Mouse (Mus musculus): ENCODE data around the gene Fsip1.

The Fsip1 gene

DNA sequence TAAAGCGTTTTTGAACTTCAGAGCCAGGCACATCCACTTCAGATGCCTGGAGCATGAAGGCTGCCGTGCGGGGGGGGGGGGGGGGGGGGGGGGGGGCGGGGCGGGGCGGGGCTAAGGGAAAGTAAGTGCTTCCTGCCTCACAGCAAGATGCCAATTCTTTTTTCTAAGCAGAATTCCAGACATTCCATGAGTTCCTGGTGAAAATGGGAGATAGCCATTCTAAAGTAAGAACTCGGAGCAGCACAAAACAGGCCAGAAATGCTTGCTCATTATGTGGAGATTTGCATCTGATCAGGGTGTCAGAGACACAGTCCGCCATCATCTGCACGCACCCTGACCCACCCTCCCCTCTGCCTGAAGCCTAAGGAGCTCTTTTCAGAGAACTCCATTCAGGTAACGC, 77.3 kb downstream of the Fsip1 start:
- in situ Hi-C loops (cut with MboI, MseI), result no loop called here

DNA sequence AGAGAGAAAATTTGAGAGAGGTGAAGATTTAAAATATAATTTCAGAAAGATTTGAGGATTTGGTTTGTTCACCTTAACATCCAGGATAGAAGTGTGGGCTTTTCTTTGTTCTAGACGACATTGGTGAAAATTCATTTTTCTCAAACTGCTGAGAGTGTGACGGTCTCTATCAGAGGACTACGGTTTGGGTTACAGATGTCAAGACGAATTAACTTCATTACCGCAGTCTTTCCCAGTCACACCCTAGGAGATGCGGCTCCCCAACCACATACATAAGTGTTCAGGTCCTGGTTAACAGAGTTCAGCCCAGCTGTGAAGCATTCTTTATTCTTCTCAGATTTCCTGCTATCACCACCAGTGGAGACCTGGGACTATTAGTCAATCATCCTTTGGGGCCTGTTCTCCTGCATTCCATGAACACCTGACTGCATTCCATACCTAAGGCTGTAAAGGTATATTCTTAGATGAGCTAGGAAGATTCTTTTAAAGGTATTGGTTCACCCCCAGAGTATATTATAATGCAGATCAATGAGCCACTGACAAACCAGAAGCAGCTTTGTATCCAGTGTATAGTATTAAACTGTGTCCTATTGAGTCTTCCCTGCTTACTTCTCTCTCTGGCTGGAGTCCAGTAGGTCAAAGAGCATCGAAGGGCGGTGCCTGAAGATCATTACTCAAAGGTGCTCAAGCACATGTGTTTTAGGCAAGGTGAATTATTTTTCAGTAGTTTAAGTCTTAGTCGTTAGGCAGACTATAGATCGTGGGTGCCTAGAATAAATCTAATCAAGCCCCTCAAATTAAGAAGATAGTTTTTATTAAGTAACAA, 82.0 kb downstream of the Fsip1 start:
- in situ Hi-C loops (cut with MboI, MseI), result no loop called here

DNA sequence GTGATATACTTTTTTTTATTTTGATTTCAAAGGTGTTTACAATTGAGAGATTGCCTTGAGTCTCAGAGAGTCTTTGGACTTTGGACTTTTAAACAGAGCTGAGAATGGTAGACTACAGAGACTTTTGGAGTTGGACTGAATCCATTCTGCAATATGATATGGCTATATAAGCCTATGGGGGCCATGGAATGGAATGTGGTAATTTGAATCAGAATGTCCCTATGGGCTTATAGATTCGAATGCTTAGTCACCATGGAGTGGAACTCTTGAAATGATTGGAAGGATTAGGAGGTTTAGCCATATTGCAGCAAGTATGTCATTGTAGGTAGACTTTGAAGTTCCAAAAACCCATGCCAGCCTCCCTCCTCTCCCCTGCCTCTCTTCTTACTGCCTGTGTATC, 88.5 kb downstream of the Fsip1 start:
- in situ Hi-C loops (cut with MboI, MseI), result no loop called here

DNA sequence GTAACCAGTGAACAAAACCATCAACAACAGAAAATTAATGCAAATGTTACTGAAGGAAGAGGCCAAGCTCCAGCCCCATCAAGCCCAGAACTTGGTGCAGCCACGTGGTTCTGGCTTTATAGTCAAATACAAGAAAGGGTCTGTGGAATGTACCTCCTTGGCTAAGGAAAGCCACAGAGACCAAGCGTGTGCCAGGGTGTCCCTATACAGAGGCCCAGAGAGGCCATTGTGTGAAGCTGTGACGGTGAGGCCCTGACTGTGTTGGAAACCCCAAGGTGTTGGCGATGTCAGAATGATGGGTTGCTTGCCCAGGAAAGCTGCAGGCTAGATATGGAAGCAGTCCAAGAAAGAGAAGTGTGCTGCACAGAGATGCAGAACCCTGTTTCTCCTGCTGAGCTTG, 89.0 kb downstream of the Fsip1 start:
- in situ Hi-C loops (cut with MboI, MseI), result no loop called here

DNA sequence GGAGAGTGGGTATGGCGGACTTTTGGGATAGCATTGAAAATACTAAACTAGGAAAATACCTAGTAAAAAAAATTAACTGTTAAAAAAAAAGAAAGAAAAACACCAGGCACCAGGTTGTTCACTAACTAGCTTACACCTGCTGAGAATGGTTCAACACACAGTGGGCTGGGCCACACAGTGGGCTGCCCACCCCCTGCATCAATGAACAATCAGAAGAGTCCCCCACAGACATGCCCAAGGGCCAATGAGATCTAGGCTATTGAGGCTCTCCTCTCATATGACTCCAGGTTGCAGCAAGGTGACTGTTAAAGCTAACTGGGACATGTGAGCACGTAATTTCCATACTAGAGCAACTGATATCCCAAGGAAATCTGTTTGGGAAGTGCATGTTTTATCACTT, 91.1 kb downstream of the Fsip1 start:
- in situ Hi-C loops (cut with MboI, MseI), result no loop called here

DNA sequence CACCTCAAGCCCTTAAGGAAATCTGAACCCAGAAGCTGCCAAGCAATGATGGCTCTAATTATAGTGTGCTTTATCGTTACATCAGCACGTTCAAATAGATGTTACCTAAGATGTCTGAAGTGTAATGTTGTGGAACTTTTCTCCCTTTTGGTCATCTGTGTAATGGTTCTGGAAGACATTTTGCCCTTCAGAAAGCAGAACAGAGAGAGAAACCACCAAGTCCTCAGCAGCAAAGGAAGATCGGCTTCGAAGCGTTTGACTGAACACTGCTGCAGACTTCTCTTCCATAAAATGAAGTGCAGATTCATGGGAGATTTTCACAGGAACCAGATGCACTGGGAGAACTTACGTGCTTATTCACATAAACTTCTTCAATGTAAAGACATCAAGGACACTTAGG, 92.6 kb downstream of the Fsip1 start:
- in situ Hi-C loops (cut with MboI, MseI), result no loop called here

DNA sequence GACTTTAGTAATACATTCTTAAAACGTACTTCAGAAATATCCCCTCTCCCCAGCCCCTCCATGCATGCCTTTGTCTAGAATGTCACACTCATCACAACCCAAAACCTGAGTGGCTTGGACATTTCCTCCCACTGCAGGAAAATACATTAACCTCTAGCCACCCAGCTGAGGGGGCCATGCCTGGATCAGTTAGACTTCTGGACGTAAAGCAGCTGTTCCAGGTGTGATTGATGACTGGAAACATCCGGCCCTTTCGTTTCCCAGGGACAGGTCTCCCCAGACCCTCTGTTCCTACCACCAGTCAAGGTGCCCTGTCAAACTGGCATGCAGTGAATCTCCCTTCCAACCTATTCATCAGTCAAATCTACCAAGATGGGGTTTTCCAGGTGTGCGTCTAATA, 94.3 kb downstream of the Fsip1 start:
- in situ Hi-C loops (cut with MboI, MseI), result no loop called here

DNA sequence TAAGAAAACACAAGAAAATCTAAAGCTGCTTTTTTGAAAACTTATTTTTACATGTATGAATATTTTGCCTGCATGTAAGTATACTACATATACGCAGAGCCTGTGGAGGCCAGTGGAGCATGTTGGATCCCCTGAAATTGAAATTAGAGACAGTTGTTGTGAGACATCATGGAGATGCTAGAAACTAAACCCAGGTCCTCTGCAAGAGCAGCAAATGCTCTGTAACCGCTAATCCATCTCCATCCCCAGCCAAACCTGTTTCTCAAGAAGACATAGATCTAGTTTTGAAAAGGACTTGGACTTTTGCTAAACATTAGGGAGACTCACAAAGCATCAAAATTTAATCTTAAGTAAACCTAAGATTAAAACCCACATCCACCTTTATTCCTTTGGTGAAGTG, 95.8 kb downstream of the Fsip1 start:
- in situ Hi-C loops (cut with MboI, MseI), result no loop called here

DNA sequence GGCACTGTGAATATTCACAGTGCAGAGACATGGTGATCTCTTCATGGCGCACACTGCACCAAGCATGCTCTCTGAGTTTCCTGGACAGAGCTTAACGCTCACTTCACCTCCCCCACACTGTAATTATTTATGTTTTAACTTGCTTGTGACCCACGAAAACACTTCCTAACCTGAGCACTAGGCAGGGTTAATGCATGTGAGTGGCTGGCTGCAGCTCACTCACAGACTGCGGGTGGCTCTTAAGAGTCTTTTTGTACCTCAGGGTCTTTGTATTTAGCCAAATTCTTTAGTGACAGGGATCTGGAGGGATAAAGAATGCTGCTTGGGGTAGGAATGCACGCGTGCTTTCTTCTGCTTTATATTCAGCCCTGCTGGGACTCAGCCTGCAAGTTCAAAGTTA, 96.2 kb downstream of the Fsip1 start:
- in situ Hi-C loops (cut with MboI, MseI), result no loop called here

DNA sequence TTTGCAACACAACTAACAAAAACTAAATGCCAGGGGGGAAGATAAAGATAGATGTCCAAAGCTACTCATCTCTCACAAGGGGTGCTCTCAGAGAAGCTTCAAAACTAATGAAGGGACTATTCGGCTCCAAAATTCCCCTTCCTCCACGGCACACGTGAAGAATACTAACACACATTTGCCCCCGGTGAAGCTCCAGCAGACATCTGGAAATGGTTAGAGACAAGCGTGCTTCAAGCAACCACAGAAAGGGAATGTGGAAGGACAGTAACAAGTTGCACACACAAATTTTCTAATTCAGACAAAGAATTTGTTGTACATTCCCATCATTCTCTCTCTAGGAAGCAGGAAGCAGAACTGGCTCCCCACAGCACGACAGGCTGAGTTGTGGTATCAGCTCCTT, 97.6 kb downstream of the Fsip1 start:
- in situ Hi-C loops (cut with MboI, MseI), result no loop called here

DNA sequence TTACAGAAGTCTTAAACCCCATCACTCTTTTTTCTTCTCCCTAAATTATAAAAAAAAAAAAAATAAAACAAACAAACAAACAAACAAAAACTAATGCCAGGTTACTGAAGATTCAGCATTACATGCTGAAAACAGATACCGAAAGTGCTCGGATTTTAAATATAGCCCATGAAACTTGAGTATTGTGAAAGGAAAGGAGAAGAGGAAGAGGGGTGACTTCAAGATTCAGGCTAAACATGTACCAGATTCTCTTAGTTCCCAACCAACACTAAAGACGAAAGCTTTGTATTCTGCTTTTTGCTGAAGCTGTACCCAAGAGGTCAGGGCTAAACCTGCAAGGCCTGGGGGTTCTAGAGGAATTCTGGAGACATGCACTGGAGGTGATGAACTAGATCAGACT, 98.7 kb downstream of the Fsip1 start:
- in situ Hi-C loops (cut with MboI, MseI), result no loop called here

DNA sequence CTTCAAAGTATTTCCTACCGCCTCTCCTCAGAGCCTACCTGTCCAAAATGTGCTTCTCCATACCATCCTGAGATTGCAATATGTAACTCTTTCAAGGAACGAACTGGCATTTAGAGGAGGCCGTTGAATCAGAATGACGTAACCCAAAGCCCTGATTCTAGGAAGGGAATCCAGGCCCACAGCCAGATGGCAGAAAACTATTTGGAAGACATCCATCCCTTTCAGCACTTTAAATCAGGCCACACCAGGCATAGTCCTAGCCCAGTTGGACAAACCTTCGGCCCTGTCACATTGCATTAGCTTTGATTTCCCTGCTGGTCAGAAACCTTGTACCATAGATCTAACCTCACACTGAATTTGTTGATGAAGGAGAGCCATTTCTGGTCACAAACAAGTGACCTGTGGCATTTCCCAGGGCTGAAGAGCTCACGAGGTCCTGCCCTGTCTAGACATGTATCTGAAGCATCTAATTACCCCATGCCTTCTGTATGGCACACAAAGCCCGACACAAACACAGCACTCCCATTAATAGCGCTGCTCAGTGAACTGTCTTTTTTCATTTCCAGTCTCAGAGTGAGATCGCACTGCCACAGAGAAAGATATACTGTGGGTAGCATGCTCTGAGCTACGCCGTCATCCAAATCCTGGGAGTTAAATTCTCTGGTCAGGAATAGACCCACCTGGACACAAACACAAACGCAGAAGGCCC, 106.8 kb downstream of the Fsip1 start:
- in situ Hi-C loops (cut with MboI, MseI), result loop anchor here (10.0 kb wide), 1 partner anchor 1685 kb away; no protein-coding TSS in a partner anchor

DNA sequence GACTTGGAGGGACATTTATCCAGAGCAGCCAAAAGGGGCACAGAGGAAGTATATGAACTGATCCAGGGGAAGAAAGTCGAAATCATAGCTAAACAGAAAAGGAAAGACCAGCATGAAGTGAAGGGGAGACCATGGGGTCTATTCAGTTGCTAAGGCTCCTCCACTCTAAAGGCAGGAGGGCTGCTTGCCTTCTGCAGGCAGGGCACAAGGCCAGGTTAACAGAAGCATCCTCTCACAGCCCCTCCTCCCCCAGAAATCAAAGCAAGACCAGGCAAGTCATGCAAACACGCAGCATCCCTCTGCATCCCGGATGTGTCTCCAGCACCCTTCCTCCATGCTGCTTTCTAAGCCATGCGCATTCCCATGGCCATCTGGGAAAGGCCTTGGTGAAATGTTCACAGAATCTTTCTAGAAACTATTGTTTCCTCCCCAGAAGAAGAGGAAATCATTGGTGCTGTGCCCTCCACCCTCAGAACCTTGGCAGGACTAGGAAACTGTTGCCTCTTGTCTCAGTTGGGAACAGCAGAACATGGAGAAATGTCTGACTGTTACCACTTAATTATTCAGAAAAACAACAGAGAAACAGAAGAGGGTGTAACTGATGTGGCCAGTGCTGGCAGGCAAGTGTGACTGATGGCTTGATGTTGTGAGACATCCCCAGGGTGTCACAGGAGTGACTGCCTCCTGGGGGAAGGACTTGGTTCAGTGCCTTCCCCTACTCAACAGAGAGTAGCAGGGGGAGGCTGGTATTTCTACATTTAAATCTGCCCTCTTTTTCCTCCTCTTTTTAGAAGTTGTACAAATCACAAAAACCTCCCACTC, 108.2 kb downstream of the Fsip1 start:
- in situ Hi-C loops (cut with MboI, MseI), result loop anchor here (10.0 kb wide), 1 partner anchor 1684 kb away; no protein-coding TSS in a partner anchor

DNA sequence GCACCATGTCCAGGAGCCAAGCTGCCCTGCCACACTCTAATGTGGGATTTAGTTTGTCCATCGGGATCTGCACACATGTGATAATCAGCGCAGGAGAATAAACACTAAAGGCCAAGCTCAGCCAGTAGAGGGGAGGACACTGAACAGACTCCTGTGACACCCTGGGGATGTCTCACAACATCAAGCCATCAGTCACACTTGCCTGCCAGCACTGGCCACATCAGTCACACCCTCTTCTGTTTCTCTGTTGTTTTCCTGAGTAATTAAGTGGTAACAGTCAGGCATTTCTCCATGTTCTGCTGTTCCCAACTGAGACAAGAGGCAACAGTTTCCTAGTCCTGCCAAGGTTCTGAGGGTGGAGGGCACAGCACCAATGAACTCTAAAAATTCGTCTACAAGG, 109.0 kb downstream of the Fsip1 start:
- in situ Hi-C loops (cut with MboI, MseI), result loop anchor here (10.0 kb wide), 1 partner anchor 1683 kb away; no protein-coding TSS in a partner anchor

DNA sequence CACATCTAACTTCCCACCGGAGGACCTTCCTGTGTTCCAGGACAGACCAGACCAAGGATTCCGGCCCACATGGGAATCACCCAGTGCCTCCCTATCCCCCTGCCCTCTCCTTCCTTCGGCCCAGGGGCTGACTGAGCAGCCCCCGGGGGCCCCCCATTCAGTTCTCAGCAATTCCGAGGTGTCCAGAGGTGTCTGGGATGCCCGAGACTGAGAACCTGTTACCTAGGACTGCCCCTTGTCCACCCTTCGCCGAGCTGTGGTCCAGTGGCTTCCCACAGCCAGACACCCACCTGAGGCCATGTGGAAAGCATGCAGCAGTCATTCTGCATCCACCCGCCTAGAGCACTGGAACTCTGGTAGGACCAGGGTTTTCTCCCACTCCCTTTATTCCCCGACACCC, 115.1 kb downstream of the Fsip1 start:
- in situ Hi-C loops (cut with MboI, MseI), result loop anchor here (10.0 kb wide), 1 partner anchor 1677 kb away; no protein-coding TSS in a partner anchor

DNA sequence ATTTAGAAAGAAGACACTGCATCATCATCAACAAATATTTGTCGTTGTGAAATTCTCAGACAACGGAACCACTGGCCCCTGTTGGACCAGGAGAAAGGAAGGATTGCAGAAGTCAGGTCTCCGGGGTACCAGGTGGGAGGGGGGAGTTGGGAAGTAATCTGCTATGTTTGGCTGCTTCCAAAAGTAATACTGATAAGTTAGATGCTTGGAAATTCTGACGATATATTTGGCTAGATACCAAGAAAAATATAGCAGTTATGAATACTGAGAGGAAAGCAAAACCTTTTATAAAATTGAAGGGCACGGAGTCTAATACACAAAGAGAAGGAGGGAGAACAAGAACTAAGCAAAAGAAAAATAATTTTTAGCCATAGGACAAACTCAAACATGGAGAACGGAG, 117.5 kb downstream of the Fsip1 start:
- in situ Hi-C loops (cut with MboI, MseI), result no loop called here

DNA sequence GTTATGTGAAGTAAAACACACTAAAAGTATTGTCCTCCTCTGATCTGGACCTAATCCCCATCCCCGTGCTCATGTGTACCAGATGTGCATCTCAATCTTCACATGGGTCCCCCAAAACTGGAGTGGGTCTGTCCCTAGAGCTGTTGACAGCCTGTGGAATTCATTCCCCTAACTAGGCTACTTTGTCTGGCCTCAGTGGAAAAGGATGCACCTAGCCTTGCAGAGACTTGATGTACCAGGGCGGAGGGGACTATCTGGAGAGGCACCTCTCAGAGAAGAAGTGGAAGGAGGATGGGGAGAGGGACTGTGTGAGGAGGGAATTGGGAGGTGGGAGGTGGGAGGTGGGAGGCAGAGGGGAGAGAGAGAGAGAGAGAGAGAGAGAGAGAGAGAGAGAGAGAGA, 119.0 kb downstream of the Fsip1 start:
- in situ Hi-C loops (cut with MboI, MseI), result no loop called here

DNA sequence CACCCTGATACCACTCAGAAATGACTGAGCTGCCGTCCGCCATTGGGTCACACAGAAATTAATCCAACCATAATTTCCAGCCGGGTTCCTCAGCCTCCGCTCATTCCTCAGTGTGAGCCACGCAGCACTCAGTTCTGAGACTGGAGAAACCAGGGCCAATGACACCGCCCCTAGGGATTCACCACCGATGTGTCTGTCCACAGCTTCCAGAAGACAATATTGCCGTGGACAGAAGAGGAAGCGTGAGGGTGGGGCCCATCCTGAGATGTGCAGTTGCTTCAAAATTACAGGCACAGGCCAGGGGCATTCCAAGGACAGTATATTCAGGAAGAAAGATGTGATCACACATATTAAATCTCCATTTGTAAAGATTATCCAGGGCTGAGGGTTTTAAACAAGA, 119.7 kb downstream of the Fsip1 start:
- in situ Hi-C loops (cut with MboI, MseI), result no loop called here

DNA sequence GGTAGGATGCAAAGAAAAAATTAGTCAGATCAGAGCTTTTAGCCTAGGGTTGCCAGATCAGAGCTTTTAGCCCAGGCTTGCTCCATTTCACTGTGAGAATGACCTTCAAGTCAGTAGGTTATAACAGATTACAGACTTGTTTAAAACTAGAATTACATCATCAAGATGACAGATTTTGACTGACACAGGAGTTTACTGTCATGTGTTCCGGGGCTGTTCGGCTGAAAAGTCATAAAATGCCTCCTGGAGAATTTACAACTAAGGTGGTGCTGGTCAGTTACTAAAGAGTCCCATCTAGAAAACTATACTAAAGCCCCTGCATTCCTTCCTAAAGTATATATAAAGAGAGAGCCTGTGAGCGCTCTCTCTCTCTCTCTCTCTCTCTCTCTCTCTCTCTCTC, 128.5 kb downstream of the Fsip1 start:
- in situ Hi-C loops (cut with MboI, MseI), result no loop called here

DNA sequence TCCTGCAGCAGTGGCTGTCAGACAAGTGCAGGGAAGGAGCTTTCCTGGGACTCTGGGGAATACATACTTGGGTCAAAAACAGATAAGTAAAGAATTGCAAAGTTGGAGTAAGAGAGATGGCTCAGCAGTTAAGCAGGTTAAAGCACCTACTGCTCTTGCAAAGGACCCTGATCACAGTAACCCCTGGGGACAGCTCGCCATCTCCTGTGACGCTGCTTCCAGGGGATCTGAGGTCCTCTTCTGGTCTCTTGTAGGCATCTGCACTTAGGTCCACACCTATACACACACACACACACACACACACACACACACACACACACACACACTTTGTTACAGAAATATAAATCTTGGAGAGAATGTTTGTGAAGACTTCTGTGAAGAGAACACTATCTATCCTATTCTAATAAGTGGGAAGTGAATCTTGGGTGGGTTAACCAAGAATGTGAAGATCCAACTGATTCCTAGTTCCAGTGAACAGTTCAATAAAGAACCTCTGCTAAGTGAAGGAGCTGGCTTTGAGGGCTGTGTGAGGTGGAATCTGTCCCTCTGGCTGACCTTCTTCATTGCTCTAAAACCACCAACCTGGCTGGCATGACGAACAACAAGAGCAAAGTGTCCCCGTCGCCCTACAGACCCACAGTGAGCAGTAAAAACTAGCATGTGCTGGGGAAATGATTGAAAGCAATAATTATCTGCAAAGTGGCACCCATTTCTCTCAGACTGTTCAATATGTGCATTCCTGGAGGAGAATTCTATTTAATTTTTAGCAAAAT, 129.1 kb downstream of the Fsip1 start:
- in situ Hi-C loops (cut with MboI, MseI), result no loop called here

DNA sequence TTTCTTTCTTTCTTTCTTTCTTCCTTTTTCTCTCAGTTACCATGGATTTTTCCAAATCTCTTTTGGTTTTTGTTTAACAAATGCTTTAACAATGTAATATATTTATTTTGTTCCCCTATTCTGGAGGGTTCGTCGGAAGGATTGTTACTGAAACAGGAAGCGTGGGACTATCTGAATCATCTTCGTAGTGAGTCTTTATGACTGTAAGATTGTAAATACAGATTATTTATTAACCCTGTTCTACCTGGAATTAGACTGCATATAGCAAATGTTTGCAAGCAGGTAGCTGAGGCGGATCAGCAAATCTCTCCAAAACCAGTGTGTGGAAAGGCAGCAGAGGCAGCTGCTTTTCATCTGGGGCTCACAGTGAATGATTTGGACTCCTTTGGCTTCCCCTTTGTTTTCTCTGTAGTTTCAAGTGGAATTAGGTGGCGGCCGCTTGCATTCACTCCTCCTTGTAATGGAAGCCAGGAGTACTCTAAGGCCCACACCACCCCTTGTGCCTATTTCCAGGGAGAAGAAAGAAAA, 130.8 kb downstream of the Fsip1 start:
- in situ Hi-C loops (cut with MboI, MseI), result no loop called here

All from T-helper 2 cell (primary cell).